Mouse (Mus musculus) brown adipose tissue, adult 24 weeks (tissue): ENCODE measurements around the gene Ncor1. TPM values are rescaled to one million over a fixed set of nuclear protein-coding genes. Genes with fewer than 3 reads are reported as not detected.
"Not testable (repeated sequence)": the region's sequence is repeated elsewhere in the genome, so short reads cannot be mapped to it uniquely, and the experiment has no call there.

Experiments
- H3K27ac ChIP-seq: fragments of 200-500 bp; replicated peaks from 2 replicates; pipeline ENCODE4 v1.5.1; 2012; ENCODE audit warnings: low read depth, mild to moderate bottlenecking, low read length
- H3K4me1 ChIP-seq: fragments of 200-500 bp; 2 replicates; pipeline ENCODE4 v1.6.1; 2012; ENCODE audit warnings: low read length, mixed read lengths; ENCODE audit not compliant: control insufficient read depth, insufficient read depth, insufficient read length
- H3K4me3 ChIP-seq: fragments of 200-500 bp; 2 replicates; pipeline ENCODE4 v1.5.1; 2012; ENCODE audit warnings: low read depth, mild to moderate bottlenecking, low read length, moderate library complexity; ENCODE audit not compliant: insufficient read depth
- polyA plus RNA-seq: library from polyadenylated mRNA; stranded (reverse); fragments of >200 nt; gene quantifications from 2 replicates; pipeline ENCODE4 v1.2.4, GENCODE M21; 2012; ENCODE audit not compliant: missing spikeins, insufficient read depth, insufficient read length

Gene Ncor1
- polyA plus RNA-seq, 1 experiment: 119 TPM

- H3K27ac ChIP-seq: no peak overlapping the region
- H3K4me3 ChIP-seq: no peak overlapping the region
- H3K4me1 ChIP-seq: no peaks in the 10 kb centered on the region; the same call in 1 of the 2 replicates
Observed at GRCm38 (mm10) chr11:62440670-62441315, 17.5 kb downstream of the Ncor1 start.

- H3K4me1 ChIP-seq: peaks cover 5% of the 10 kb centered on the region
- no peak overlapping the region for H3K27ac ChIP-seq
- no peak overlapping the region for H3K4me3 ChIP-seq
Observed at GRCm38 (mm10) chr11:62432211-62432610, 26.1 kb downstream of the Ncor1 start.

DNA sequence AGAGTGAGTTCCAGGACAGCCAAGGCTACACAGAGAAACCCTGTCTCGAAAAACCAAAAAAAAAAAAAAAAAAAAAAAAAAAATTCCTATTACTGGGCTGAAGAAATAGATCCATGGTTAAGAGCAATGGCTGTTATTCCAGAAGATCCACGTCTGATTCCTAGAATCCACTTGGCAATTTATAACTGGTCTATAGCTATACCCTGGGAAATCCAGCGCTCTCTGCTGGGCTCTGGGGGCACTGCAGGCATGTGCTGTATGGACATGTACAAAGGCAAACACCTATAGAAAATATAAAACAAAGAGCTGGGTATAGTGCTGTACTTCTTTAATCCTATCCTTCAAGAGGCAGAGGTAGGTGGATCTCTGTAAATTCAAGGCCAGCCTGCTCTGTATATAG is 31.2 kb downstream of the Ncor1 start:
- Histone ChIP-seq H3K4me1 (peaks cover 3% of the 10 kb centered on the region), H3K4me3 (no peak overlapping the region), H3K27ac (no peak overlapping the region)

DNA sequence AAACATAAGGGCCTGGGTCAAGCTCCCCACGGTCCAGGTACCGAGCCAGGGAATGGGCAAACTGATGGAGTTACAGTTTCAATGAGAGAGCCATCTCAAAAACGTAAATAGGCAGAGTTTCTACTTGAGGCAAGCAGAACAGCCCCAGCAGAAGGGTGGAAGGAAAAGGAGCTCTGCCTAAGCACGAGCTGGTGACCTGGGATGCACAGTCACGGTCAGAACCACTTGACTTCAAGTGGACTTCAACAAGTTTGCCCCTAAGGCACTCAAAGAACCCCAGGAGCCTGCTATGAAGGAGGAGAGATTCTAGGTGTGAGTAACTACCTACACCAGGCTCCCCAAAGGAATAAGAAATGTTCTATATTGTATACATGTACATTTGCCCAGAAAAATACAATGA is 32.1 kb downstream of the Ncor1 start:
- no peaks in the 10 kb centered on the region for H3K4me1 ChIP-seq
- no peak overlapping the region for H3K27ac ChIP-seq
- H3K4me3 ChIP-seq: no peak overlapping the region

DNA sequence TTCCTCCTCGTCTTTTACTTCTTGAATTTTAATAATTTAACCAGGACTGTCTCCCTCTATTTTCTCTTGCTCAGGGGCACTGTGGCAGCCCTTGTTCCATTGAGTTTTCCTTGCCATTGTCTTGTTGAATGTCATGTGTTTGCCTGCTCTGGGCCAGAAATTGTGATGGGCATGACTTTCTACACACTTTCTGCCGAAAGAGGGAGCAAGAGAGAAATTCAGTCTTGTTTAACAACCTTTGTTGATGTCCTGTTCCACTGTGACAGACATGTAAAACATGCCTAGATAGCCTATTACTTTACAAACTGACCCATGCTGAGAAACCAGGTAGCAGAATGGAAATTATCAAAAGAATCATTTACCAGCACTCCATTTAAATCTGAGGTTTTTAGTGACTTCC is 33.8 kb downstream of the Ncor1 start:
- H3K27ac ChIP-seq: no peak overlapping the region

DNA sequence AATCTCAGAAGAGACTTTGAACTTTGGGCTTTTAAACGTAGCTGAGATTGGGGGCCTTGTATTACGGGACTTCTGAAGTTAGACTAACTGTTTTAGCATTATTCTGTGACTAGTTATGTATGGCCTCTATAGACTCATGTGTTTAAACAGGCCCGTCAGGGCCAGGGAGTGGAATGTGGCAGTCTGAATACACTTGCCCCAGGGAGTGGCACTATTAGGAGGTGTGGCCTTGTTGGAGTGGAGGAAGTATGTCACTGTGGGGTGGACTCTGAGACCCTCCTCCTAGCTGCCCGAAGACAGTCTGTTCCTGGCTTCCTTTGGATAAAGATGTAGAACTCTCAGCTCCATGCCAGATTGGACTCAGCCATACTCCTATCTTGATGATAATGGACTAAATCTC is 43.3 kb downstream of the Ncor1 start:
- H3K27ac ChIP-seq: no peak overlapping the region
- H3K4me1 ChIP-seq: no peaks in the 10 kb centered on the region
- H3K4me3 ChIP-seq: no peak overlapping the region

More for the DNA sequence above, 33.8 kb downstream of the Ncor1 start:
- Histone ChIP-seq H3K4me1 (no peaks in the 10 kb centered on the region), H3K4me3 (no peak overlapping the region)

DNA sequence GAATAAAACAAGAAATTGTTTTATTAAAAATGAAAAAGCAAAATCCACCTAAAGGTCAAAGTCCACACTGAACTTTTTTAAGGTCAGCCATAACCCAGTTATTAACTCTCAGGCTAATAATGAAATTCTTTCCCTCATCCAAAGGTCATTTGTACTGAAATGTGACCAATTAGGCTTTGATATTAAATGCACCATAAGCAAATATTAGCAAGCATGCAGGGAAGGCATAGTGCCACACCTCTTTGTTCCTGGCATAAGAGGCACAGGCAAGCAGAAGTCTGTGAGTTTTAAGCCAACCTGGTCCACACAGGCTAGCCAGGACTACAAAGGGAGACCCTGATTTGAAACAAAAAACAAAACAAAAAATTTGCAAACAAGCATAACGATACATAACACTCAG is 48.7 kb downstream of the Ncor1 start:
- H3K4me1 ChIP-seq: no peaks in the 10 kb centered on the region
- no peak overlapping the region for H3K27ac ChIP-seq
- H3K4me3 ChIP-seq: no peak overlapping the region

DNA sequence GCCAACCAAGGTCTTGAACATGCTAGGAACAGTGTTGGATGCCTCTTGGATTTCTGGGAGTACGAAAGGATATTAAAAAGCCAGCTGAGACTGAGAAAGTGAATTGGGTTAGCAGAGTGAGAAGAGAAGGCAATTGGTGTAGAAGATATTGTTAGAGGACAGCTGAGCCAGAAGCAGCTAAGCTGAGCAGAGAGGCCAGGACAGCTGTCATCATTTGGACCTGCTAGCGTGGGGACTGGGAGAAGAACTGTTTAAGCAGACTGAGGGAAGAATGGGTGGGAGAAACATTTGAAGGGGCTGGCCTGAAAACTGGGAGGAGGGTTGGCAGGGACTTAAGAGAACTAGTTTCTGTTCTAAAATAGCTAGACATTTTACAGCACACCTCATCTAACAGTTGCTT is 49.5 kb downstream of the Ncor1 start:
- H3K4me3 ChIP-seq: no peak overlapping the region
- H3K4me1 ChIP-seq: no peaks in the 10 kb centered on the region
- H3K27ac ChIP-seq: no peak overlapping the region

DNA sequence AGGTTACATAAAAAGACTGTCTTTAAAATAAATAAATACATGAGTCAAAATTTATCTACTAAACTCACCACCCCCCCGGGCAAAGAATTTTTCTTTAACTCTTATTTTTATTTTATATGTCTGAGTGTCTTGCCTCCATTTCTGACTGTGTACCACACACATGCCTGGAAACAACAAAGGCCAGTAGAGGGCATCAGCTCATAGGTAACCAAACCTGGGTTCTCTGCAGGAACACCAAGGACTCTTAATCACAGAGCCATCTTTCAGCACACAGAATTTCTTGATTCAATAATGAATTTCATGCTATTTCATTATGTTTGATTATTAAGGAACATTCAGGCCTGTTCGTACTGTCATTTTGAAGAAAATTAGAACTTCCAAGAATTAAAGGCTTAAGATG is 61.9 kb downstream of the Ncor1 start:
- Histone ChIP-seq H3K4me1 (no peaks in the 10 kb centered on the region), H3K27ac (no peak overlapping the region), H3K4me3 (no peak overlapping the region)

DNA sequence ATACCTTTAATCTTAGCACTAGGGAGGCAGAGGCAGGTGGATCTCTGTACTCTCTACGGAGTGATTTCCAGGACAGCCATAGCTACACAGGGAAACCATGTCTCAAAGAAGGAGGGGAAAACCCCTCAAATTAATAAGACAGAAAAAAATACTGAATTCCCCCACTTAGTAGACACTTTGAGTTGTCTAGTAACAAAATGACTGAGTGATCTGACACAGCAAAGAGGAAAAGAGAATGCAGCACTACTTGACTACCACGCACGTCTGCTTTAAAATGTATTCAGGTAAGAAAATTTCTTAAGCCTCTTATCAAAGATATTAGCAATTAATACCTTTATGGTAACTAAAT is 70.0 kb downstream of the Ncor1 start:
- Histone ChIP-seq H3K4me3 (no peak overlapping the region), H3K4me1 (no peaks in the 10 kb centered on the region), H3K27ac (no peak overlapping the region)

DNA sequence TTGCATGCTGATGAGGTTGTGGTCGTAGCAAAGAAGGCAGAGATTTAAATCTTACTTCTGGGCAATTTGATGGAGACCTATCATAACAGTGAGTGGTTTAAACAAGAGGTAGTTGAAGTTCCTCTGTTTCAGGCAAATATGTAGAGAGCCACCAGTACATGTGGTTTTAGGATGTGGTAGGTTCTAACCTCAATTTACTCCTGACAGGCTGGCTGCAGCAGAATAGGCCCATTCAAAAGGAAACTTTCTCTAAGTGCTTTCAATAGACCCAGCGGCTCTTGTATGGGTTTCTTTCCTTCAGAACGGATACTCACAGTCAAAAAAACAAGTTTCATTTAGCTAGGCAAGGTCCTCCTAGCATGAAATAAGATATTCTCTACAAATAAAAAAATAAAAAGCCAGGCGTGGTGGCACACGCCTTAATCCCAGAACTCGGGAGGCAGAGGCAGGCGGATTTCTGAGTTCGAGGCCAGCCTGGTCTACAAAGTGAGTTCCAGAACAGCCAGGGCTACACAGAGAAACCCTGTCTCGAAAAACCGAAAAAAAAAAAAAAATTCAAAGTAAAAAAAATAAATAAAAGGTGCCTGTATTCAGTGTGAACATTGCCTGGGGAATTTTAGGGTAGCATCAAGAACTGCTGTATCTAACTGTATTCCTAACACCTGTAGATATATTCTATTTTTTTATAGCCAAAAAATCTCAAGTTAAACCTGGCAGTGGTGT is 70.6 kb downstream of the Ncor1 start:
- no peak overlapping the region for H3K4me3 ChIP-seq
- no peak overlapping the region for H3K27ac ChIP-seq
- no peaks in the 10 kb centered on the region for H3K4me1 ChIP-seq

GRCm38 (mm10) chr11:62377202-62377851 is 81.0 kb downstream of the Ncor1 start:
- H3K4me1 ChIP-seq, H3K4me3 ChIP-seq, H3K27ac ChIP-seq: not testable (repeated sequence)

- no peaks in the 10 kb centered on the region for H3K4me1 ChIP-seq
- no peak overlapping the region for H3K27ac ChIP-seq
- H3K4me3 ChIP-seq: no peak overlapping the region
Observed at GRCm38 (mm10) chr11:62371776-62372175, 86.6 kb downstream of the Ncor1 start.

GRCm38 (mm10) chr11:62369924-62370323 is 88.4 kb downstream of the Ncor1 start:
- H3K4me3 ChIP-seq: no peak overlapping the region
- no peaks in the 10 kb centered on the region for H3K4me1 ChIP-seq
- no peak overlapping the region for H3K27ac ChIP-seq

GRCm38 (mm10) chr11:62366879-62367278 is 91.5 kb downstream of the Ncor1 start:
- no peak overlapping the region for H3K27ac ChIP-seq
- no peaks in the 10 kb centered on the region for H3K4me1 ChIP-seq
- no peak overlapping the region for H3K4me3 ChIP-seq

- Histone ChIP-seq H3K4me1 (no peaks in the 10 kb centered on the region), H3K4me3 (no peak overlapping the region), H3K27ac (no peak overlapping the region)
Observed at GRCm38 (mm10) chr11:62355216-62355615, 103.1 kb downstream of the Ncor1 start.
